Mouse (Mus musculus) brain, adult 2 months (tissue): ENCODE results near the gene Camk1d.

ENCODE experiments used
- DNase-seq: peaks from one replicate; pipeline ENCODE4 v3.0.0; 2011; ENCODE audit warnings: low read depth, low spot score

Camk1d gene

DNA sequence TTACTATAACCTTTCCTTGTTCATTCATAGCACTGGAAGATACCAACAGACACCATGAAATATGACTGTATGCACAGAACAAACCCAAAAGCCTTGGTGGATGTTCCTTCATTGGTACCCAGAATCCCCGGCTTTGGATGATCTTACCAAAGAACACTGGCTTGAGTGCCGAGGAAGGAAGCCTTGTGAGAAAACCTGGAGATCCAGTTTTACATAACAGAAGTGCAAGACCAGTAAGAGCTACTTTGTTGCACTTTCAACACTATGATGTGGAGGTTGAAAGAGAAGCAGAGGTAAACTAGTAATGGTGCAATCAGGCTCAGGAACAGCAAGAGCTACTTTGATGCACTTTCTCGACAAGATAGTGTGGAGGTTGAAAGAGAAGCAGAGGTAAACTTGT lies 234.4 kb downstream of the Camk1d start:
- no peak for DNase-seq

DNA sequence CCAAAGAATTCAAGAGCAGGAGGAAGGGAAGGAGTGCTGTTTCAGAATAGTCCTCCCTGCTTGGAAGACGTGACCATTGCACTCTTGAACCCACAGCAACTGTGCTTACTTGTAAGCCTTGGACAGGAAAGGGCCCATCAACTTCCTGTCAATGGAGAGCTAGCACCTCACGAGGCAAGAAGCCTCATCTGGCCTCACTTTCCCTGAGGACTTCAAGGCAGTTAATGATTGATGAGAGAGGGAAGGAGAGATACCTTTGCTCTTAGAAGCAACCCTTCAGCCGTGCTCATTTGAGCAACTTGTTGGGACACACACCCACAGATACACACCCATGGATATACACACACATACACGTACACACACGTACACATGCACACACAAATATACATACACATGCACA lies 235.6 kb downstream of the Camk1d start:
- no peak for DNase-seq

DNA sequence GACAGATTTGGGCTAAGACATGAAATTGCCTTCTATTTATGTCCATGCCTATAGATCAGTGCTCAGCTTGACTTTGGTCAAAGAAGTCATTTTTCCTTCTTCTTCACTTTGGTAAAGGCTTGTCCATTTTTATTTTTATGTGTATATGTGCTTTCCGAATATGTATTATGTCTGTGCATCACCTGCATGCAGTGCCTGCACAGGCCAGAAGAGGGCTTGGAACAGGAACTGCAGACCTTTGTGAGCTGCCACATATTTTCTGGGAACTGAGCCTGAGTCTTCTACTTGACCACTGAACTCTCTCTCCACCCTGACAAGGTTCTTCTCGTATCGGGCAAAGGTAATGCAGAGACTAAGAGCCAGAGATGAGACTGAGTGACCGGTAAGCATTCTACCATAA lies 236.1 kb downstream of the Camk1d start:
- DNase-seq, result no peak

DNA sequence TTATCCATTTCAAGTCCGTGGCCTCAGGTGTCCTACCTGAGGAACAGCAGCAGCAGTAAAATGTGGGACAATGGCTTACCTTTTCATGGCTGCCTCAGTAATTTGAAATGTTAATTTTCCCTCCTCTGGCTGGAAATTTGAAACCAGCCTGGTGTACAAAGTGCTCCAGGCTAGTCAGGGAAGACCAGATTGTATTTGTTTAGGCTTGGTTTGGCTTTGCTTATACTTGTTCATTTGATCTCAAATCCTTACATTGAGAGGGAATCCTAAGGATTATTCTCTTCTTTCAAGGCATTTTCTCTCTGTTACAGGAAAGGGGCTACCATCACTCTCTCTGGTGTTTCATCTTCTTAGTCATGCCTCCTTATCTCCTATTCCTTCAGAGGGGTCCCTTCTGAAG lies 236.8 kb downstream of the Camk1d start:
- no peak for DNase-seq

DNA sequence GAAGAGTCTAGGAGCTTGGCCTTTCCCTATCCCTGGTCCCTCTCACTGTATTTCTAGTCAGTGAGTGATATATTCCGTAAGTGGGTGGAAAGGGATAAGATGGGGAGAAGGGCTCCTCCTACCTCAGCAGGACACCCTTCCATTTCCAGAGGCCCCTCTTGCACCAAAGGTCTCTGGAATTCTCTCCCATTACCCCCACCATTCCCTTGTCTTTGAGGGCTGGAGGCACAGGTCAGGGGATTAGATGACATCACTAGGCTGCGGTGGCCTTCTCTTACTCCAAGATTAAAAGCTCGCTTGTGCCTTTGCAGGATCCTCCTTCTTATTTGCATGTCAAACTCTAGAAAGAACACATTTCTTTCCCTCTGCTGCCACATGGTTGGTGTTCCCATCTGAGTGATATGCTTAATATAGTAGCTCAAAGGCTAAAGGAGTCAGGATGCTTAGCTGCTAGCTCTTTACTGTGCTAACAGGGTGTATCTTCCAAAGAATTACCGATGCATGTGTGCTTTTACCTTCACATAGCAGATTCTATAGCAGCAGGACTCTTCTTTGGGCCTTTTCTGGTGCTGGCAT lies 244.9 kb downstream of the Camk1d start:
- peak; percentile 58 for DNase-seq

DNA sequence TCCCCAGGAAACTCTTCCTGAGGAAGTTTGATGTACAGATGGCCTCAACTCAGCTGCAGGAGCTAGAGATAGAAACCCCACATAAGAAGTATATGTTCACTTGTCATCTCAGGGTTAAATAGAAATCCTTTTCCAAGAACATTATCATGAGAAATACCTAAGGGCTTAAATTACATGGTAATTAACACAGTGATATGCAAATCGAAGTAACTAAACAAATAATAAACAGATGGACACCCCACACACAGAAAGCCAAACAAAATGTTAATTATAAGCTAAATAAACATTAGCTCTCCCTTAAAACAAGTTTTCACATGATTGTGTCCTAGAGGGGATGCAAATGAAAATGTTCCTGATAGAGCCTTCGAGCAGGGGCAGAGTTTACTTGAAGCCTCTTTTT lies 246.8 kb downstream of the Camk1d start:
- DNase-seq, result no peak

DNA sequence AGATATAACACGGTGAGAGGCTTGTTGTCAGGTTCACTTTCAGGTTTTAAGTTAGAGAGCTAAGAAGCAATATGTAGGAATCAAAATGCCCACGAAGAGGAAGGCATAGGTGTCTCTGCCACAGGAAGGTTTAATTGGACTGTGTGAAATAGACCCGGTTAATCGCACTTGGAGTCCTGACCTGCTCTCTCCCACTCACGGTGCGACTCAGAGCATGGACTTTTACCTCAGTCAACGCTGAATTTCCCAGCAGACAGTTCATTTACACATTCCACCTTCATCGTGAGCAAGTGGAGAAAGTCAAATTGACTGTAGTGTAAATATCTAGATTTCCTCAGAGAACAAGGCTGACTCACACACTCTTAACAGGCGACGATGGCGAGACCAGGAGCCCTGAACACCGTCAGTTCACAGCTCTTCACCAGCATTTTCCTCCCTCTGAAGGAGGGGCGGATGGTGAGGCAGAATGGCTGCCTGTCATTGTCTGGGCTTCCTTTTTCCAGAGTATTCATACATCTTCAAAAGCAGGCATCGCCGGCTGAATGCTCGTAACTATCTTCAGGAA lies 255.6 kb downstream of the Camk1d start:
- peak; percentile 69 for DNase-seq

DNA sequence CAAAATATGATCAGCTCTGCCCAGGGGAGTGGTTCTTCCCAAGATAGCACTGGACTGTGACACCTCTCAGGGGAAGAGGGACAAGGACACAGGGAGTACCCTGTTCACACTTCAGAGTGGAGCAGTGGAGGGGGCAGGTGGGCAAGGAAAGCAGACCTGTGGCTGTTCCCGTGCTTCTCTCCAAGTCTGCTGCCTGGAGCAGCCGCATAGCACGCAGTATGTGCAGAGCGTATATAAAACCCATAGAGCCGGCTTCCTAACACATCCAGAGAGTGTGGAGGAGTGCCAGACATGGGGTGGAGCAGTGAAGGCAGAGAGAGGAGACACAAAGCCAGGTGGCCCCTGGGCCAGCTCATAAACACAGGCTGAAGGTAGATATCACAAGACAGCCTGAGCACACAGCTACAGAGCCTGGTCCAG lies 256.2 kb downstream of the Camk1d start:
- DNase-seq, result peak; percentile 81

DNA sequence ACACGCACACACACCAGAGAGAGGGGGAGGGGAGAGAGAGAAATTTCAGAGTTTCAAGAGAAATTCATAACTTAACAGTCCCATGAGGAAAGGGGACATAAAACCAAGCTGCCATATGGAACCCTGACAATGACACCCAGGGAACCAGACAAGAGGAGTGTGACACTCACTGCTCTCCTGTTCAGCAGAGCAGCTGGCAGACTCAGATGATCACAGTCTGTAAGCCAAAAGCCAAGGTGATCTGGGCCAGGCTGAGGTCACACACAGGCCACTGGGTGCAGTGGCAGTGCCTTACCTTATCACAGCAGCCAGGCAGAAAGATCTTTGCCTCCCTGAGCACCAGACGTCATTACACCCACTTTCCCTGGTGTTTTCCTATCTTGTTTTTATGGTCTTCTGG lies 258.2 kb downstream of the Camk1d start:
- no peak for DNase-seq

DNA sequence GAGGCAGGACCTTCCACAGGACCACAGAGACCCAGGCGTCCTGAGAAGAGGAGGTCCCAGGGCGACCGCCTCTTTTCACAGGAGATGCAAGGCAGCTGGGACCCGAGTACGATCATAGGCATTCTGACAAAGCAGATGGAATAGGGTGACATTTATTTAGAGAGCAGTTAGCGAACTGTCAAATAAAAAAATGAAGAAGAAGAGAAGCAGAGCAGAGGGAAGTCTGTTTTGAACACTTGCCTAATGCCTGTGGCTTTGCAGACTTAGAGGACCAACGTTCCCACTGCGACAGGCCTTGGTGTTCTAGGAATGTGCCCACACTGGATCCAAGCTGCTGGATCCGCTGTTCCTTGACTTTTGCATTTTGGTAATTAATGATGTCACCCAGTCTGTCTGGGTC lies 259.5 kb downstream of the Camk1d start:
- DNase-seq, result no peak

DNA sequence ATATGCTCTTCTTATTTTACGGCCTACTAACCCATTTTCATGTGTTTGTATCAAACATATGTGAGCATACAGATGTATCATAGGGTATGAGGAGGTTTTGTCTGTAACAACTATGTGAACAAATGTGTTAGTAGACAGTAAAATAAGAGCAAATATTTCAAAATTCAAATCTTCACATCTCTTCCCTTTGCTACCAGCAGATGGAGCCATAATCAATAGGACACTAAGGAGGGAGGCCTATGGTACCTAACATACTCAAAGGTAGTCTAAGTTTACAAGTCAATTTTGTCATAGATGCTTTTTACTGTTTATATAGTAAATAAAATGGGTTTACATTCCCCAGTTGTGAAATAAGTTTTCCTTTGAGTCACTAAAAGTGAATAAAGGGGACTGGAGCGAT lies 262.7 kb downstream of the Camk1d start:
- DNase-seq, result peak; percentile 66

DNA sequence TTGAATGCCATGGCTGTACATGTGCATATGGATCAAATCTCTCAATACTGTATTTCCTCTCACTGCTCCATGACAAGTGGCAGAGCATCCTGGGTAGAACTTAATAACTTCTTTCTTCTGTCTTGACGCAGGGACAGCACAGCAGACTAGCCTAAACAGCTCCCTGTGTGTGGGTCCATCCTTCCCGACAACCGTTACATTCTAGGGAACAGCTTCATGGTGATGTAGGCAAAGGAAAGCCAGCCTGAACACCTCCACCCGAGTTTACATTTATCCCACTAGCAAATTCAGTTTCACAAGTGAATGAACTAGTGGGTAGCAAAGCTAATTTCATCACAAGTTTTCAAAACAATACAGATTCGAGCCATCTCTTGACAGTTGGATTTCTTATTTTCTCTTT lies 269.0 kb downstream of the Camk1d start:
- no peak for DNase-seq

DNA sequence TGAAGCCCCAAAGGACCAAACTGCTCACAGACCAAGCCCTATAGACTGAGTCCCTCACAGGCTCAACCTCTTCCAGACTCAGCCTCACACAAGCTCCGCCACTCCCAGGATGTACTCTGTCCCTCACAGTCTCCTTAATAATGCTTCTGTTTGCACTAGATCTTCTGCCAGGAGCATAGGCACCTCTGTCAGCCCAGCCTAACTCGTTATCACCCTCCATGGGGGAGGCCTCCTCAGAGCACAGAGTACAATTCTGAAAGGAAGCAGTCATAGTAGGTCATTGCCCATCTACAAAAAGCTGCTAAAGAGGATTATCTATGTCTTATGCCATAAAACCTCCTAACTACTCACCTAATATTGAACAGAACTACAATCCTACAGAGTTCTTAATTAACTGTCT lies 276.6 kb downstream of the Camk1d start:
- DNase-seq, result no peak

DNA sequence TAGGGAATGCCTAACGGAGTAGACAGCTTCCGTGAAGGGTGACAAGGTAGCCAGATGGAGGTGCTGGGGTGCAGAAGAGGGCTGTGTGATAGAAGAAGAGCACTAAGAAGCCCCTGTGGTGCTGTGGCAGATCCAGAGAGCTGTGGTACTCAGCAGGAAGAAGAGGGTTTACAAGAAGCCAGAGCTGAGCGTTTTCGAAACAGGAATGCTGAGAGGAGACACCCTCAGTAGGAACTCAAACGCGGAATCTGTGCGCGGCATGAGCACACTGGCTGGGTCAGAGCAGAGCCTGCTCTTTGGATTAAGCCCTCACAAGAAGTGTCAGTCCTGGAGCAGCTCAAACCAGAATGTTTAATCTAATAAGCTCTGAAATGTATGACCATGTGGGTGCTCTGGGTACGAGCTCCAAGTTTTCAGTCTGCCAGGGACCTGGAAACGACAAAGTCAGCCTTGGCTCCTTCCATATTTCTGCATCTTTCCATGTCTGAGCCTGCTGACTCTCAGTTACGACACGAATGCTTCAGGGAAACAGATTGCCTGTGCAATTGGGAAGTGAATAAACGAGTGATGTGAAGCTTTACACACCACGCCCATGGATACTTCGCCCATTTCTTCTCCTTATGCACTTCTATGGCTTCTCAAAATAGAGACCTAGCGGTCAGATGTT lies 278.6 kb downstream of the Camk1d start:
- DNase-seq, result peak; percentile 56

DNA sequence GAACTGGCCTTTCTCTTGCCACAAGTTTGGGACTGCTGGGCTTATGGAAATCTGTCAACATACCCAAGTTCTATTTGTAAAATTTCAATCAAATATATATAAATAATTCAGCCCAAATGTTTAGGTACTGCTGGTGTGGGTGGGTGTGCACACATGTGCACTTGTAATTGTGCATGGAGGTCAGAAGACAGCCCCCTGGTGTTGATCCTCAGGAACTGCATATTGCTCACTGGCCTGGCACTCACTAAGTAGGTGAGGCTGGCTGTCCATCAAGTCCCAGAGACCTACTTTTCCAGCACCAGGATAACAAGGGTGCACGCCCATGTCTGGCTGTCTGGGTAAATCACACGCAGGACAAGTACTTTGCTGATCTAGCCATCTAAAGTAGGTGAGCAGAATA lies 283.0 kb downstream of the Camk1d start:
- DNase-seq, result peak; percentile 50

DNA sequence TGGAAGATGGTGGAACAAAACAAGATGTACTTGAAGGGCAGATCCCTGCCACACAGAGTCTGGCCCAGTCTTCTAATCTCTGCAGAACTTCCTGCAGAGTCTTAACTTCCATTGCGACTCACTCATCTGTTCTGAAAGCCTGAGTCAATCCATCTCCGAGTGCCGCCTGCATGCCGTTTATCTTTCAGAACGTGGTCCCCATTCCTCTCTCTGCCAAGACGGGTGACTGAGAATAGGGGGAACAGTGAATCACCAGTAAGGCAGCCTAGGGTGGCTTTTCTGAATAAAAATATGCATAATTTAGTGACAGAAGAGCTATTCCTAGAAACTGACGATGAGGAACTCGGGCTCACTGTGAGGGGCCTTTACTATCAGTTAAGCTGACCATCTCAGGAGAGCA lies 284.4 kb downstream of the Camk1d start:
- DNase-seq, result peak; percentile 77

DNA sequence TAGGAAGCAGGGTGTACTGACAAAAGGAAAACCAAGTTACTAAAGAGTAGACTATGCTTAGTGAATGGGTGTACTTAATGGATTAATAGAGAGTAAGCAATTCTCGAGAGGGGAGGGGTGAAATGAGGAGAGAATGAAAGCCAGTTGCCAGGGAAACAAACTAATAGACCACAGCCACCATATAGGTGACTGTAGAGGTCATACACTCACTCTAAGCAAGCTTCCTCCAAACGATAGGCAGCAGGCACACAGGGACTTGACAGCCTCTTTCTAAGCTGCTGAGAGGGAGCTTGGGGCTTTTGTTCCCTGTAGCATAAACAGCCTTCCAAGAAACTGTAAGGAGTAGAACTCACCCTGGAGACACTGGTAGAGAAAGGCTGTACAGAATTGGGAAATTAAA lies 288.2 kb downstream of the Camk1d start:
- DNase-seq, result no peak

DNA sequence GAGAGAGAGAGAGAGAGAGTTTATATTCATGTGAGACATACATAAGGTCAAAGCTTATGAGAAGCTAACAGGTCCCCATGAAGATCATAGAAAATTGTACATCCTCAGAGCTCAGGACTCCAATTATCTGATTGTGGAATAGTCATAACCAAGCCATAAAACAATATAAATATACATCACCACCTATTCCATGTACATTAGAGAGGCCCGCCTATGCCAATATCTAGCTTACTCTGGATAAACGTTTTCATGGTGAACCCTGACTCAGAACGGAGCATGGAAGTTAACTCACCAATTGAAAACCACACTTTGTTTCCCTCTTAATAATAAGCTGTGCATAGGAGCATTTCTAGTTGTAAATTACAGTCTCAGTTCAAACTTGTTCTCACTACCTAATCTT lies 288.7 kb downstream of the Camk1d start:
- DNase-seq, result no peak

DNA sequence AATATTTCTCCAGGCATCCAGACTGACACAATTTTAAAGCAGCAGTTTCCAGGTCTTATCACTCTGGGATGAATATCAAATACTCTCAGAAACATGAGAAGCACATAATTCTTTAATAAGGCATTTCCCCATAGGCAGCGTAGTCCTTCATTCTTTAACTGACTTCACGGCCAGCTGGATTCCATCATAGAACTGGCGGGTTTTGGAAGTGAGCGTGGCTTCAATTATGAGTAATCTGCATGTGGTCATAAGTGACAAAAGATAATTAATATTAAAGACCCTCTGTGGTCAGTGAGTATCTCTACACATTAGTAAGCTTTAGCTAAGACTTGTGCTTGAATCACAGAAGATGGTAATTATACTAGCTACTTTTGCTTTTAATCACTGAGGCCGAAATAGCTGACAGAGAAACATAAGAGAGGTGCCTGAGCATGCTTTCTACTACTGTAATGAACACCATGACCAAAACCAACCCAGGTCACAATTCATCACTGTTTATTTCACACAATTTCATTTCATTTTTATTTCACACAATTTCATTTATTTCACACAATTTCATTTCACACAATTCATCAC lies 293.6 kb downstream of the Camk1d start:
- no peak for DNase-seq

DNA sequence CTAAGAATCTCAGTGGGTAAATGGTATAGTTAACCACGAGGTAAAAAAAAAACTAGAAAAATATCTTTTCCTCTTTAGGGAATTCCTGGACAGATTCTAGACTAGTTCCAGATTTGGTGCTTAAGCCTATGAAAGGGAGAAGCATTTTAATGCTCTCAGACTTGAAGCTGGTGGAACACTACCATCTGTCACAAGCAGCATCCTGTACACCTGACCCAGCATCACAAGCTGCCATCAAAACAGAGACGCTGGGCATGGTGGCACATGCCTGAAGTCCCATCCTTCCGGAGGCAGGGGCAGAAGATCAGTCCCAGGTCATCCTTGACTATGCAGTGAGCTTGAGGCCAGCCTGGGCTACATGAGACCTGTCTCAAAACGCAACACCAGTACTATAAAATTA lies 295.5 kb downstream of the Camk1d start:
- peak; percentile 76 for DNase-seq

DNA sequence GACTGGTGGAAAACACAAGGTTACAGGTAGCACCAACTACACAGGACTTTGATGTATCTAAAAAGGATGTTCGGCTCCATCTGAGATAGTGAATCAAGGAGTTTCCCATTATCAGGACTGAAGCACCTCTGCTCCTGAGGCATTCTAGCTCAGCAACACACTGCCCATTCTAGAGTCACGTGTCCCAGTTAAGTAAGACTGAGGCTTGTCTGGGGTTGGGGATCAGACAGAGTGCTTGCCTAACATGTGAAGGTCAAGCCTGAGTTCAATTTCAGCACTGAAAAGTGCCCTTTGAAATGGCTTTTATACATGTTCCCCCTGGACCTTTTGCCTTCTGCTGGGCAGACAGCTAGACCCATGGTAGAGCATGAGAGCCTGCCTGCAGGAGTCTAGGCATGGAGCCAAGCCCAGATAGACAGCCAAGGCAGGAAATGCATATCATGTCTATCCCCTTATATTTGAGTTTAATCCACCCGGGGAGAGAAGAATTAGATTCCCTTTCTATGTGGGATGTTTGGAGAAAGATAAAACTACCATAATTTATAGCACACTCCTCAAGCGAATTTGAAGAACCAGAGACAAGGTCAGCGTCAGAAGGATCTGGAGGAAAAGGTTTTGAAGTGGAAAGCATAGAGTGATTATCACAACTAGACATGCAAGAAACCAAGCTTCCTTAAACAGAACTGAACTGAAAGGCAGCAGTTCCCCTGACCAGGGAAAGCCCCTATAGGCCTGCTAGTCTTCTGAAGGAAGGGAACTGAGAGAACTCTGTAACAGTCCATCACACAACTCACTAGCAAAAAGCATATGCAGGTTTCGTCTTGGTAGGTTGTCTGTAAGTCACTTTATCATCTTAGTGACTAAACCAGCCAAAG lies 296.9 kb downstream of the Camk1d start:
- DNase-seq, result peak; percentile 75

DNA sequence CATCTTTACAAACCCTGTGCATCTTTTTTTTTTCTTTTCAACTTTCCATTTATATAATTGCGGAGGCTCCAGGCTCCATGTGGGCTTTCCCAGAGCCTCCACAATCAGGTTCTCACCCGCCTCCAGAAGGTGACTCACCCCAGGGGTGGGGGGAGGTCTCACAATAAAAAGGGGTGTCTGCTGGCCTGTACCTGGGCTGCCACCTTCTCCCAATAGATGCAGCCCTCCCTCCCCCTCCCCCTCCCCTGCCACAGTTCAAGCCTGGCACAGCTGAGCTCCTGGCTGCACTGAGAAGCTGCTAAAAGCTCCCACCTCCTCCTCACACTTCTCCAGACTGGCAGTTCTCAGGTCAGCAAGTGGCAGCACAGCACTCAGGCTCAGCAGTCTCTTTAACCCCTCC lies 302.5 kb downstream of the Camk1d start:
- DNase-seq, result peak; percentile 83
